Mouse (Mus musculus) CH12.LX (cell line): ENCODE measurements at regions not wholly inside any gene's neighbourhood (a gene's known extent, or its start where the extent isn't known, plus 50 kb on each side); places are given as distances from the start of the nearest gene placed in this dataset.

Experiments
- DNase-seq: peaks from one replicate; pipeline ENCODE4 v3.0.0-alpha.2; 2013; ENCODE audit errors: extremely low read depth
- H3K27ac ChIP-seq: 2 replicates; pipeline ENCODE4 v1.5.1; 2012; ENCODE audit warnings: low read depth, mild to moderate bottlenecking, control low read depth, moderate library complexity; ENCODE audit not compliant: insufficient read depth
- H3K27me3 ChIP-seq: replicated peaks from 2 replicates; pipeline ENCODE3; 2012; ENCODE audit warnings: inconsistent platforms
- H3K36me3 ChIP-seq, 2 experiments: replicated peaks in 1 of 2; 2 replicates each; pipeline versions ENCODE3 to v1.6.1; 2012; ENCODE audit warnings: inconsistent platforms in 1 of 2, low read length in 1 of 2, mild to moderate bottlenecking in 1 of 2, mixed read lengths in 1 of 2, moderate library complexity in 1 of 2; ENCODE audit not compliant: control insufficient read depth in 1 of 2, insufficient read depth in 1 of 2
- H3K4me1 ChIP-seq, 2 experiments: 2 replicates each; pipeline ENCODE4 v1.6.1; 2012; ENCODE audit warnings: inconsistent platforms in 1 of 2, moderate library complexity in 1 of 2; ENCODE audit not compliant: insufficient read depth in 2 of 2, control insufficient read depth in 1 of 2
- H3K4me2 ChIP-seq: 2 replicates; pipeline ENCODE4 v1.6.1; 2012; ENCODE audit warnings: low read depth, mild to moderate bottlenecking, control low read depth; ENCODE audit not compliant: poor library complexity, insufficient read depth, severe bottlenecking
- H3K4me3 ChIP-seq, 3 experiments: fragments of 150-350 bp in 1 of 3; sonication (generic) in 1 of 3; replicated peaks in 1 of 3; 2 replicates each; pipeline versions ENCODE3 to v1.5.1; 2011 to 2012; ENCODE audit warnings: low read depth in 2 of 3, low read length in 2 of 3, mild to moderate bottlenecking in 2 of 3, moderate library complexity in 2 of 3, control low read depth in 1 of 3, improper control_type of control experiment in 1 of 3, inconsistent platforms in 1 of 3, mixed read lengths in 1 of 3; ENCODE audit not compliant: poor library complexity in 1 of 3
- H3K79me2 ChIP-seq: replicated peaks from 2 replicates; pipeline ENCODE4 v1.6.1; 2012; ENCODE audit warnings: mild to moderate bottlenecking, moderate library complexity; ENCODE audit not compliant: control insufficient read depth, poor library complexity, insufficient read depth, severe bottlenecking; ENCODE audit errors: extremely low read depth
- H3K9ac ChIP-seq: 2 replicates; pipeline ENCODE4 v1.6.1; 2012; ENCODE audit warnings: low read depth, mild to moderate bottlenecking, control low read depth, moderate library complexity; ENCODE audit not compliant: insufficient read depth
- H3K9me3 ChIP-seq: replicated peaks from 2 replicates; pipeline ENCODE3; 2012; ENCODE audit warnings: low read length, inconsistent platforms, mixed read lengths
- CHD1 ChIP-seq: IDR thresholded peaks from 2 replicates; pipeline ENCODE4 v1.6.1; 2012; ENCODE audit warnings: low read depth, low read length, improper control_type of control experiment, inconsistent platforms
- CHD2 ChIP-seq: IDR thresholded peaks from 2 replicates; pipeline ENCODE4 v1.6.1; 2011; ENCODE audit warnings: low read length, improper control_type of control experiment
- E2F4 ChIP-seq: IDR thresholded peaks from 2 replicates; pipeline ENCODE4 v1.6.1; 2011; ENCODE audit warnings: low read depth, low read length, improper control_type of control experiment; ENCODE audit not compliant: insufficient replicate concordance
- ELF1 ChIP-seq: IDR thresholded peaks from 2 replicates; pipeline ENCODE4 v1.6.1; 2014; ENCODE audit warnings: low read depth, mild to moderate bottlenecking, inconsistent platforms, low read length, improper control_type of control experiment
- ETS1 ChIP-seq: conservative IDR thresholded peaks from 2 replicates; pipeline ENCODE4 v1.6.1; 2012; ENCODE audit warnings: low read depth, mild to moderate bottlenecking, inconsistent platforms, low read length, improper control_type of control experiment, moderate library complexity
- GABPA ChIP-seq: IDR thresholded peaks from 2 replicates; pipeline ENCODE4 v1.6.1; 2012; ENCODE audit warnings: low read depth, low read length, improper control_type of control experiment, inconsistent platforms; ENCODE audit not compliant: insufficient replicate concordance
- HCFC1 ChIP-seq: IDR thresholded peaks from 2 replicates; pipeline ENCODE4 v1.6.1; 2012; ENCODE audit warnings: low read depth, mild to moderate bottlenecking, inconsistent platforms, low read length, improper control_type of control experiment
- IRF4 ChIP-seq: IDR thresholded peaks from 2 replicates; pipeline ENCODE4 v1.6.1; 2014; ENCODE audit warnings: low read depth, mild to moderate bottlenecking, inconsistent platforms, low read length, improper control_type of control experiment
- JUN ChIP-seq: IDR thresholded peaks from 2 replicates; pipeline ENCODE4 v1.6.1; 2011; ENCODE audit warnings: low read depth, mild to moderate bottlenecking, low read length, improper control_type of control experiment, moderate library complexity; ENCODE audit not compliant: insufficient read depth
- MAX ChIP-seq: IDR thresholded peaks from 2 replicates; pipeline ENCODE4 v1.6.1; 2011; ENCODE audit warnings: low read length, improper control_type of control experiment
- MEF2A ChIP-seq: IDR thresholded peaks from 2 replicates; pipeline ENCODE4 v1.6.1; 2014; ENCODE audit warnings: low read depth, mild to moderate bottlenecking, inconsistent platforms, low read length, improper control_type of control experiment, borderline replicate concordance
- MXI1 ChIP-seq: IDR thresholded peaks from 2 replicates; pipeline ENCODE4 v1.6.1; 2011; ENCODE audit warnings: mild to moderate bottlenecking, low read depth, low read length, improper control_type of control experiment
- NELFE ChIP-seq: IDR thresholded peaks from 2 replicates; pipeline ENCODE4 v1.6.1; 2011; ENCODE audit warnings: low read depth, low read length, improper control_type of control experiment
- NRF1 ChIP-seq: IDR thresholded peaks from 2 replicates; pipeline ENCODE4 v1.6.1; 2014; ENCODE audit warnings: low read depth, mild to moderate bottlenecking, inconsistent platforms, low read length, improper control_type of control experiment, moderate library complexity
- POLR2A ChIP-seq: IDR thresholded peaks from 2 replicates; pipeline ENCODE4 v1.6.1; 2011; ENCODE audit warnings: low read depth, mild to moderate bottlenecking, improper control_type of control experiment, low read length
- POLR2AphosphoS2 ChIP-seq: IDR thresholded peaks from 2 replicates; pipeline ENCODE4 v1.6.1; 2011; ENCODE audit warnings: low read depth, low read length, improper control_type of control experiment
- RCOR1 ChIP-seq: conservative IDR thresholded peaks from 2 replicates; pipeline ENCODE4 v1.6.1; 2012; ENCODE audit warnings: low read depth, mild to moderate bottlenecking, inconsistent platforms, low read length, improper control_type of control experiment
- TBP ChIP-seq: conservative IDR thresholded peaks from 2 replicates; pipeline ENCODE4 v1.6.1; 2011; ENCODE audit warnings: low read depth, low read length, improper control_type of control experiment
- UBTF ChIP-seq: IDR thresholded peaks from 2 replicates; pipeline ENCODE4 v1.6.1; 2012; ENCODE audit warnings: low read depth, mild to moderate bottlenecking, inconsistent platforms, low read length, improper control_type of control experiment, moderate library complexity
- USF1 ChIP-seq: IDR thresholded peaks from 2 replicates; pipeline ENCODE4 v1.6.1; 2014; ENCODE audit warnings: low read depth, mild to moderate bottlenecking, inconsistent platforms, low read length, improper control_type of control experiment
- ZKSCAN1 ChIP-seq: IDR thresholded peaks from 2 replicates; pipeline ENCODE4 v1.6.1; 2012; ENCODE audit warnings: low read depth, inconsistent platforms, low read length, improper control_type of control experiment, borderline replicate concordance
- ZNF384 ChIP-seq: IDR thresholded peaks from 2 replicates; pipeline ENCODE4 v1.6.1; 2012; ENCODE audit warnings: low read depth, low read length, improper control_type of control experiment, inconsistent platforms
- dilution Hi-C: fragments of 300-500 bp; cut with MboI; formaldehyde crosslinking; loops from 2 replicates; pipeline ENCODE4 v1.14.3; 2020; ENCODE audit warnings: low sequenced_read_pairs; ENCODE audit not compliant: extremely low pct_unique_long_range_greater_than_20kb, extremely low pct_ligation_motif_present
- in situ Hi-C: fragments of 300-500 bp; cut with MboI; formaldehyde crosslinking; loops from 3 replicates; pipeline ENCODE4 v1.14.3; 2019; ENCODE audit warnings: low sequenced_read_pairs, low pct_ligation_motif_present, low pct_unique_long_range_greater_than_20kb, mixed read lengths

DNA sequence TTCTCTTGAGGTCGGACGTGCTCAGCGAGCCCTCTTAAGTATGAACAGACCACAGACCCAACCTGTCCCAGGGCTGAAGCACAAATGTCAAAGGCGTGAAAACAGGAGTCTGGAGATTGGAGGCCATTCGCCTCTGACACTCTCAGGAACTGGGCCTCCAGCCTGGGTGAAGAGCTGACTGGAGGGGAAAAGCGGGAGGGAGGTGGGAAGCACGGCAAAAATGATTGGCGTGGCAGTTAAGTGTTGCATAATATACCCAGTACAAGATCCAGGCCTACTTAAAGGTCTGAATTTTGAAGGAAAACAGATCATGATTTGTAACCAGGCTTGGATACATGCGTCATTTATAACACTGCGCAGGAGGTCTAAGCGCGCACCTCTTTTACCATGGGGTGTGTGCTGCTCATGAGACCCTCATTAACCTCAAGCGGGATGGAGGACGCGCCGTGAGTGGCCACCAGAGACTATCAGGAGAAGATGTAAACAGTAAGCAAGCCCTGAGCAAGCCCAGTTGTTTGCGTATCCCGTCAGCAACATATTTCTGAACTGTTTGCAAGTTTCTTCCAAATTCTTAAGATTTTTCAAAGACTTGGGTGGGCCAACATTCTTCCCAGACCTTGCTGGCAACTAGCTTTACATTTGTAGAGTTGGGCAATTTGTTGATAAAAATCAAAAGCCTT, 444.0 kb upstream of the Nr2f2 start:
- Histone ChIP-seq H3K4me1 (no peaks in the 10 kb centered on the region), H3K4me3 (no peak overlapping the region), H3K36me3 (no peaks in the 10 kb centered on the region), H3K9me3 (peaks cover 71% of the 10 kb centered on the region), H3K27ac (no peak overlapping the region), H3K27me3 (no peaks in the 10 kb centered on the region), H3K4me2 (no peak overlapping the region), H3K9ac (no peak overlapping the region), H3K79me2 (no peaks in the 10 kb centered on the region)
- TF ChIP-seq NRF1 (no peak), UBTF (no peak), ZKSCAN1 (no peak), RCOR1 (no peak), ZNF384 (no peak), NELFE (no peak), IRF4 (no peak), CHD1 (no peak), ETS1 (no peak), TBP (no peak), POLR2A (no peak), MXI1 (no peak), JUN (no peak), CHD2 (no peak), ELF1 (no peak), USF1 (no peak), GABPA (no peak), E2F4 (no peak)
- dilution Hi-C loops (no loop called here), in situ Hi-C loops (no loop called here)
- DNase-seq: no peak

DNA sequence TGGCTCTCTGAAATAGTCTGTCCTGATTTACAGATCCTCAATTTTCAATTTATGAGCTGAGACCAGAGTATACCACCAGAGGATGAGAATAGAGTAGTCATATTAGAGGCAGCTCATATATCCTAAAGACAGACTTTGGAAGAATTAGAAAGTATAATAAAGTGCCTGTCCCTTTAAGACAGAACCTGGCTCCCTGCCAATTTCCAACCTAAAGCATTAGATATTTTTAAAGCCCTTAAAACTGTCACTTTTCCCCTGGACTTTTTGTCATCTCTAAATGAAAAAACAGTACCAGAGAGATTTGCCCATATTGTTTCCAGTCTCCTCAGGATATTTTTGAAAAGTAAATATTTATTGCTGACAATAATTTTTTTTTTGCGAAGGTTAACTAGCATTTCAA, 437.7 kb upstream of the Nr2f2 start:
- Histone ChIP-seq H3K27ac (no peak overlapping the region), H3K4me1 (no peaks in the 10 kb centered on the region)
- dilution Hi-C loops: no loop called here

More for the DNA sequence above, 437.7 kb upstream of the Nr2f2 start:
- Histone ChIP-seq H3K4me3 (no peak overlapping the region), H3K27me3 (no peaks in the 10 kb centered on the region), H3K9ac (no peak overlapping the region), H3K9me3 (peaks cover 58% of the 10 kb centered on the region), H3K79me2 (no peaks in the 10 kb centered on the region), H3K36me3 (no peaks in the 10 kb centered on the region), H3K4me2 (no peak overlapping the region)
- TF ChIP-seq NRF1 (no peak), POLR2AphosphoS2 (no peak), HCFC1 (no peak), ELF1 (no peak), E2F4 (no peak), CHD2 (no peak), CHD1 (no peak), MAX (no peak), MEF2A (no peak)
- DNase-seq: no peak
- in situ Hi-C loops: no loop called here
